Mouse (Mus musculus) Muller cell, postnatal 12 days (primary cell): ENCODE results near the gene Gadd45b.

Experiments
- DNase-seq: peaks from one replicate; pipeline ENCODE4 v3.0.0-alpha.2; 2015; ENCODE audit errors: inconsistent ontology term

The Gadd45b gene

DNA sequence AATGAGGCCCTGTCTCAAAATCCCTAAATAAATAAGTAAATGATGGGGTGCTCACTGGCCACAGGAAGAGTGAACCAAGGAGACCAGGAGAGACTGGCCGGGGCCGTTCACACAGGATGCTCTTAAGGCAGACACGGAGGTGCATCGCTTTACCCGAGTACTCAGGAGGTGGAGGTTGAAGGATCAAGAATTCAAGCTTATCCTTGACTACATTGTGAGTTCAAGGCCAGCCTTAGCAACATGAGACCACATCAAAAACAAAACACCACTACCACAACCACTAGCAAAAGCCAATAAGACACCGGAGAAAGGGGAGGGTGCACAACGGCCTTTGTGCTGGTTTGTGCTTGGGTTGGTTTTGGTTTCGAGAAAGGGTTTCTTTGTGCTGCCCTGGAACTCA is 26.5 kb downstream of the Gadd45b start:
- DNase-seq: no peak

DNA sequence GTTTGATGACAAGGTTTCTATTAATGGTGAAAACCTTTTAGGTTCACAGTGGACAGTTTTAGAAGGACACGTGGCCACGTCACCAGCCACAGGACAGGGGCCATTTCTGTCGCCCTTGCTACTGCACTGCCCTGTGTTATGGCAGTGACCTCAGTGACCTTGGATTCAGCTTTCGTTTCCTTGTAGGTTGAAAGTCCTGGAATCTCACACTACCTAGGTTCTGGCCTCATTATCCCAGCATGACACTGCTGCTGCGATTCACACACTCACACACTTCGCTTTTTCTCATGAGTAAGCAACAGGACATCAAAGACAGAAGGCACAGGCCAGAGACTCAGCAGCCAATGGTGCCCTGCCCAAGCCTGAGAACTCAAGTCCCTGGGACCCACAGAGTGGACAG is 27.0 kb downstream of the Gadd45b start:
- no peak for DNase-seq

- no peak for DNase-seq
These were observed 27.9 kb downstream of the Gadd45b start for GRCm38 (mm10) chr10:80957791-80958190.

DNA sequence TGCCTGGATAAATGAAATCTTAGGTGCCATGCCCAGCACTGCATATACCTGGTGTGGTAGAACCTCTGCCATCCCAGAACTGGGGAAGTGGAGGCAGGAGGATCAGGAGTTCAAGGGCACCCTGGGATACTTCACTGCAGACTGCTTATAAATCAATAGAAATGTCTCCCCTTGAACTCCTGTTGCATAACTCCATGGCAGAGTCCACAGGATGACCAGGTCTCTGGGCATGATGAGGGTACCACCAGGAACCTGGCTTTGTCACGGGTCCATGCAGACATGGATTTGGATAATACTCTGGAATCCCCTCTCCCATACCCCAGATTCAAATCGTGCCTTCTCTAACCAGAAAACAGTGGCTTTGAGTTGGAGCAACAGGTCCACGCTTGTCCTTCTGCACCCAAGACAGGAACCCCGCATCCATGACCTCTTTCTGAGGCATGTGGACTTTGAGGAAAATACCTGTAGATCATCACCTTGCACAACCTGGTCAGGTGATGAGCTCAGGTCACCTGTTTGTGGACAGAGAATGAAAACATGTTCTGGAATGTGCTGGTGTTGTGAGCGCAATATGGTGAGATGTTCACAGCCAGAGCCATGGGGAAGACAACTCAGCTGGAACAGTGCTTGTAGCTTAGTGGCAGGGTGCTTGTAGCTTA is 29.2 kb downstream of the Gadd45b start:
- no peak for DNase-seq

GRCm38 (mm10) chr10:80960551-80961508 is 31.0 kb downstream of the Gadd45b start:
- DNase-seq: peak; percentile 99

GRCm38 (mm10) chr10:80962051-80962472 is 32.2 kb downstream of the Gadd45b start:
- no peak for DNase-seq

DNA sequence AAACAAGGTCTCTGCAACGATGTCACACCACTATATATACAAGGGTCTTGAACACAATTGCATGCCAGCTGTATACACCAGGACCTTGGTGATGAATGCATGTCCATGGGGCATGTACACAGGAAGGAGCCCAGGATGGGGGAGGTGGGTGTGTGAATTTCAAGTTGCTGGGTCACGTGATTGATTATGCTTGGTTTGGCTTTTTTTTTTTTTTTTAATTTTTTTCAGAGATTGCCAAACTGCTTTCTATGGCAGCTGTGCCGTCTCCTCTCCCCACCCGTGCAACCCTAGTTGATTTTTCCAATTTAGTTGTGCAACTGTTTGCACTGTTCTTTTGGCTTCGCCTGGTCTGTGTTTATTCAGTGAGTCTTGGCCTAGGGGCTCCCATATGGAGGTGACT is 32.7 kb downstream of the Gadd45b start:
- no peak for DNase-seq

DNA sequence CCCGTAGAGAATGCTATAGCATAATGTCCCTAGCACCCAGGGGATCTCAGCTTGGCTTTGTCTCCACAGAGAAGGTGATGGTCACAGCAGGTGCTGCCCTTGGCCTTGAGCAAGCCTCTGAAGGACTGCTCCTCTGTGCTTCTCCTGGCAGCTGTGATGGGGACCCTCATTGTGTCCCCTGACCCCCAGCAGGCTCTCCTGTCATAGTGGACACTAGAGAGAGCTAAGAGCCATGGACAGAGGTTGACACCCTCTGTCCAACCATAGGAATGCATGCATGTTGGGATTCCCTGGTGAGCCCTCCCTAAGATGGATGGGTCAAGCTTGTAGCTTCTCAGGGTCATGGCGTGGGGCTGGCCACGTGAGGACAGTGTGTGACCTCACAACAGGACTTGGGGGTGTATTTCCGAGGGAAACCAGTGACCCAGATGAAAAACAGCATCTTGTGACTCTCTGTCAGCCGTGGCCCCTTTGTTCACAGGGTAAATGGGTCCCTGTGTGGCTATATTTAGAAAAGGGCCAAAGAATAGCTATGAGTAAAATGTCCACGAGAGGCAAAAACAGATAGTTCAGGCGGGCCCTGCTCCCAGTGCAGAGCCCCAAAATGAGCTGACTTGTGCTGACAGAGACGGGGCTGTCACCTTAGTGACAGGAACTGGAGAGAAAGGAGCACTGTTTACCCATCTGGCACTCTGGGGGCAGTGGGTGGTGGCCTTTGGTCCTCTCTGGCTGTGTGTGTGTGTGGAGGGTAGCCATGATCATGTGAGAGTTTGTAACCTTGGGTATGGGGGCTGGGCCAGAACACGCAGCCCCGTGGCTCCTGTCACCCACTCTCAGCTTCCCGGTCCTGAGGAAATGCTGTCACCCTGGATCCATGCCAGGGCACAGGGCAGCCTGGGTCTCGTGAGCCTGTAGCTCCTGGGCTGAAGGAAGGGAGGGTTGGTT is 33.4 kb downstream of the Gadd45b start:
- peak; percentile 65 for DNase-seq

- no peak for DNase-seq
These were observed 36.4 kb downstream of the Gadd45b start for GRCm38 (mm10) chr10:80966296-80966695.

DNA sequence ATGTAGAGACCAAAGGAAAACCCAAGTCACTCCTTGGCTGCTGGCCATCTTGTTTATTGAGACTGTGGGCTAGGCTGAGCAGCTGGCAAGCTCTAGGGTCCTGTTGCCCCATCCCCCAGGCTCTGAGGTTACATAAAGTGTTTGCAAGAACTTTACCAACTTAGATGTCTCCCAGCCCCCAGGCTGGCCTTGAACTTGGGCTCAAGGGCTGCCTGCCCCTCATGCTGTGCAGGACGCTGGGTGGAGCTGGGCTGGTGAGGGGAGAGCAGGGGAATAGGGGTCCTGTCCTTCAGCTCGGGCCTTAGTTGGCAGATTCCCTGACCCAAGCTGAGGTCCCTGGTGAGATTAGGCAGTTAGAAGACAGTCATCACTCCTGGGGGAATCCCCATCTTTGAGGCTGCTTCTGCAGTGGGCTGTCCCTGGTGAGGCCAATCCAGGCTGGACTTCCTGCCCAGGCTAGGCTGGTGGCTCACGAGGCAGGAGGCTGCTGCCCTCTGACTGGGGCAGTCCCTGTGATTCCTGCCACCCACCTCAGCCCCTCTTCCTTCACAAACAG is 37.3 kb downstream of the Gadd45b start:
- peak; percentile 54 for DNase-seq

GRCm38 (mm10) chr10:80968106-80968505 is 38.2 kb downstream of the Gadd45b start:
- no peak for DNase-seq

- DNase-seq: no peak
These were observed 39.4 kb downstream of the Gadd45b start for GRCm38 (mm10) chr10:80969298-80969697.

DNA sequence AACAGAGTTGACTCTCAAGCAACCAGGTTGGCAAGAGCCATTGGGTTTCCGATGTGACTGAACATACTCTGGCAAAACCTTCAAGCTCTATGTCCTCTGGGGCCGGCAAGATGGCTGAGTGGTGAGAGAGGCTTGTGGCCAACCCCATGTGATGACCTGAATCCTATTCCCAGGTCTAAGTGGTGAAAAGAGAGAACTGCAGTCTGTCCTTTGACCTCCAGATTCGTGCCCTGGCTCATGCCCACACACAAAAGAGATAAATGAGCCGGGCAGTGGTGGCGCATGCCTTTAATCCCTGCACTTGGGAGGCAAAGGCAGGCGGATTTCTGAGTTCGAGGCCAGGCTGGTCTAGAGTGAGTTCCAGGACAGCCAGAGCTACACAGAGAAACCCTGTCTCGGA is 40.3 kb downstream of the Gadd45b start:
- DNase-seq: no peak

- DNase-seq: no peak
These were observed 41.7 kb downstream of the Gadd45b start for GRCm38 (mm10) chr10:80971533-80971932.

GRCm38 (mm10) chr10:80972071-80972987 is 42.5 kb downstream of the Gadd45b start:
- peak; percentile 67 for DNase-seq

DNA sequence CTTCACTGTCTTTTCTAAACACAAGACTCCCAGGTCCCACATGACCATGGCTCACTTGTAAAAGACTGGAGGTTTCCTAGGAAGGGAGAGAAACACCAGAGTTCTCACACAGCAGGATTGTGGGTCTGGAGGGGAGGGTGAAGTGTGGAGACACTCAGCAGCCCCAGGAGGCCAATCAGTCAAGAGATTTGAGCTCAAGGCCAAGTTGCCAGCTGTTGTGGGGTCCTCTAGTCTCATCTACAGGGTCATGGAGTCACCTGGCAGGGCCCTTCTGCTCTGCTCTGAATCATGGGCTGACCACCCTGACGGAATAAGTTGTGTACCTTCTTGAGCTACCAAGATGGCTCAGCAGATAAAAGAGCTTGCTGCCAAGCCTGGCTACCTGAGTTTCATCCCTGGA is 43.8 kb downstream of the Gadd45b start:
- DNase-seq: no peak

DNA sequence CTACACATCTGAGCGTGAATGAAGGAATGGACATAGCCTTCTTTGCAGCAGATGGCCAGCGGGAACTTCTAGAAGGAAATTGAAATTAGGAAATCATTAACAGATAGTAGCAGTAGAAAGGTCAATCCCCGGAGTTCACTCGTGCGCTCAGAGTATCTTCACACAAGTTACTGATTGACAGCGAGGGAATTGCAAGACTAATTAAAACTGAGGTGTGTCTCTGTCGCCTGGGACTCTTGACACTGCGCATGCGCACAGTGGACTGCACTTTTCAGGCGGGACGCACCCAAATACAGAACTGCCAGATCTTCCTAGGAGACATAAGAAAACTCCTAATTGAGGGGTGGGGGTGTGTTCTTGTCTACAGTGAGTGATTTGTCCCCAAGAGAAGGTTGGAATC is 45.6 kb downstream of the Gadd45b start:
- DNase-seq: no peak

DNA sequence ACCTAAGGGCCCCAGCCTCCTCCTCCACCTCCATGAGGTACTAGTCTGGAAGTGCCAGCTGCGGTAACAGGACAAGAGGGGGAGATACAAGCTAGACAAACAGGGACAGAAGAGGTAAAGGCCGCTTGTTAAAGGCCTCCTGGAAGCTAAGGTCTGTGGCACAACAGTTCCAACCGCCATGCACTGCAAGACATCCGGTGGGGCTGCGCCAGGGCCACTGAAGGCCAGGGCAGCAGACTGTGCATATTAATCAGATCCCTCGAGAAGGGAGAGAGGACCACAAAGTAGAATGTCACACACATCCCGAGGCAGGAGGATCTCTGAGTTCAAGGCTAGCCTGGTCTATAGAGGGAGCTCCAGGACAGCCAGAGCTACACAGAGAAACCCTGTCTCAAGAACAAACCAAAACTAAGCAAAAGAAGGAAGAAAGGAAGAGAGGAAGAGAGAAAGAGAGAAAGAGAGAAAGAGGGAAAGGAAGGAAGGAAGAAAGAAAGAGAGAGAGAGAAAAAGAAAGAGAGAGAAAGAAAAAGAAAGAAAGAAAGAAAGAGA is 51.8 kb downstream of the Gadd45b start:
- no peak for DNase-seq
